Comparison of ENCODE assay signal across 9 mouse cellular contexts in genomic region chr4:135314419-135314832, GRCm38 (mm10). TPM values are rescaled to one million over a fixed set of nuclear protein-coding genes. Genes with fewer than 3 reads are reported as not detected.
DNase-seq lines count a peak whose midpoint lies in the region; ATAC-seq and TF ChIP-seq lines count a peak whose summit lies in the region.
"Had no signal": no experiment of that assay in that cellular context is flagged by ENCODE, and none has a peak within 500 bp of the region (broad histone marks: within the 10 kb centered on the region; RNA-seq: fewer than 3 reads in every experiment).

No protein-coding gene starts in this region.

- H3K9ac ChIP-seq in stomach, embryonic 15.5 days, result no peak overlapping the region
- no peak overlapping the region for H3K9ac ChIP-seq in stomach, postnatal 0 days (ENCODE audit: low read length)
- H3K9ac ChIP-seq in liver, embryonic 12.5 days, result peak overlapping the region; percentile 68

- H3K9me3 ChIP-seq in stomach, embryonic 15.5 days, result no peaks in the 10 kb centered on the region
- H3K9me3 ChIP-seq in stomach, postnatal 0 days (ENCODE audit: control insufficient read depth, low read length), result no peaks in the 10 kb centered on the region
- peaks cover 7% of the 10 kb centered on the region for H3K9me3 ChIP-seq in liver, embryonic 12.5 days (replicated peaks)
- H3K9me3 ChIP-seq in embryonic facial prominence, embryonic 10.5 days, result peaks cover 10% of the 10 kb centered on the region; the same call in 1 of the 2 replicates

- no peak overlapping the region for H3K4me2 ChIP-seq in stomach, embryonic 15.5 days
- no peak overlapping the region for H3K4me2 ChIP-seq in stomach, postnatal 0 days (replicated peaks; ENCODE audit: low read depth)
- H3K4me2 ChIP-seq in liver, embryonic 12.5 days, result peak overlapping the region; percentile 73

- no peaks in the 10 kb centered on the region for H3K27me3 ChIP-seq in stomach, embryonic 15.5 days (replicated peaks)
- H3K27me3 ChIP-seq in stomach, postnatal 0 days (ENCODE audit: control insufficient read depth, insufficient read depth, low read length), result no peaks in the 10 kb centered on the region
- no peaks in the 10 kb centered on the region for H3K27me3 ChIP-seq in liver, embryonic 12.5 days (replicated peaks)
- no peaks in the 10 kb centered on the region for H3K27me3 ChIP-seq in embryonic facial prominence, embryonic 10.5 days (replicated peaks; ENCODE audit: low read depth, poor library complexity, severe bottlenecking)
- H3K27me3 ChIP-seq: Patski had no signal

- peak; percentile 53; the same call in 1 of the 2 replicates for ATAC-seq in stomach, embryonic 15.5 days (ENCODE audit: insufficient read depth, low FRiP score, low read depth)
- ATAC-seq in stomach, postnatal 0 days (ENCODE audit: low FRiP score, low TSS enrichment), result no peak
- ATAC-seq in erythroblast, adult 5-6 weeks (replicated peaks; ENCODE audit: low FRiP score, poor library complexity, severe bottlenecking), result peak; percentile 41
- peak; percentile 81 for ATAC-seq in liver, embryonic 12.5 days
- ATAC-seq: Patski had no signal

- DNase-seq in stomach, postnatal 0 days (ENCODE audit: low spot score), result no peak
- no peak for DNase-seq in thymus, postnatal 36 days
- DNase-seq in cerebellum, adult 11 months, result no peak
- no peak for DNase-seq in embryonic facial prominence, embryonic 10.5 days (ENCODE audit: low spot score)

- H3K4me3 ChIP-seq in stomach, embryonic 15.5 days (replicated peaks), result no peak overlapping the region
- H3K4me3 ChIP-seq in stomach, postnatal 0 days (ENCODE audit: low read depth, low read length), result no peak overlapping the region
- H3K4me3 ChIP-seq in liver, embryonic 12.5 days, result peak overlapping the region; percentile 41
- H3K4me3 ChIP-seq in embryonic facial prominence, embryonic 10.5 days, result no peak overlapping the region
- H3K4me3 ChIP-seq: midbrain, embryonic 10.5 days had no signal

- H3K36me3 ChIP-seq in stomach, embryonic 15.5 days, result peaks cover 32% of the 10 kb centered on the region
- H3K36me3 ChIP-seq in stomach, postnatal 0 days (ENCODE audit: control insufficient read depth, insufficient read depth, low read length), result peaks cover 2% of the 10 kb centered on the region; the same call in 1 of the 2 replicates
- H3K36me3 ChIP-seq in liver, embryonic 12.5 days, result peaks cover 49% of the 10 kb centered on the region
- peaks cover 54% of the 10 kb centered on the region for H3K36me3 ChIP-seq in embryonic facial prominence, embryonic 10.5 days (replicated peaks)

- WGBS in stomach, embryonic 15.5 days, result 73% methylated on average over 11 of the region's 11 CpGs
- WGBS in stomach, postnatal 0 days, result 80% methylated on average over 11 of the region's 11 CpGs
- 24% methylated on average over 11 of the region's 11 CpGs for WGBS in liver, embryonic 12.5 days (ENCODE audit: insufficient replicate concordance)
- WGBS in embryonic facial prominence, embryonic 10.5 days, result 85% methylated on average over 11 of the region's 11 CpGs

- H3K4me1 ChIP-seq in stomach, embryonic 15.5 days, result peaks cover 21% of the 10 kb centered on the region
- H3K4me1 ChIP-seq in stomach, postnatal 0 days (replicated peaks; ENCODE audit: control insufficient read depth, insufficient read depth), result no peaks in the 10 kb centered on the region; the same call in 1 of the 2 replicates
- peaks cover 57% of the 10 kb centered on the region for H3K4me1 ChIP-seq in liver, embryonic 12.5 days
- peaks cover 23% of the 10 kb centered on the region for H3K4me1 ChIP-seq in embryonic facial prominence, embryonic 10.5 days

- no peak for TF ChIP-seq EP300 in stomach, postnatal 0 days (optimal IDR thresholded peaks at IDR 0.05)

- H3K27ac ChIP-seq in stomach, embryonic 15.5 days, result no peak overlapping the region
- no peak overlapping the region for H3K27ac ChIP-seq in stomach, postnatal 0 days (replicated peaks)
- H3K27ac ChIP-seq in liver, embryonic 12.5 days, result peak overlapping the region; percentile 95
- H3K27ac ChIP-seq in embryonic facial prominence, embryonic 10.5 days (replicated peaks), result no peak overlapping the region
- H3K27ac ChIP-seq: midbrain, embryonic 10.5 days had no signal

- TF ChIP-seq CTCF in stomach, postnatal 0 days (IDR thresholded peaks at IDR 0.05; ENCODE audit: low read depth), result no peak

RNA-seq across cellular contexts. Expression of gene Srrm1, which starts 38.7 kb away (rescaled TPM):
- 226 and 233 TPM in 2 replicates for polyA plus RNA-seq in stomach, embryonic 15.5 days (2015; fragmentation: Nextera tagmentation; extraction: Ambion mirVana)
- polyA plus RNA-seq in stomach, postnatal 0 days (2015; fragmentation: Nextera tagmentation; extraction: Ambion mirVana), result 95.9 and 108 TPM in 2 replicates
- 63.4 and 116 TPM in 2 replicates for total RNA-seq in erythroblast, adult 5-6 weeks (2015; ENCODE audit: low replicate concordance)
- 91.7 and 120 TPM in 2 replicates for total RNA-seq in erythroblast, adult 5-6 weeks (2017; ENCODE audit: low replicate concordance)
- polyA plus RNA-seq in liver, embryonic 12.5 days (2016; fragmentation: Nextera tagmentation; extraction: Ambion mirVana), result 170 and 173 TPM in 2 replicates
- 240 and 247 TPM in 2 replicates for polyA plus RNA-seq in embryonic facial prominence, embryonic 10.5 days (2016; fragmentation: Nextera tagmentation; extraction: Ambion mirVana)

RNA-seq across cellular contexts. Expression of gene Clic4, which starts 41.8 kb away (rescaled TPM):
- polyA plus RNA-seq in stomach, embryonic 15.5 days (2015; fragmentation: Nextera tagmentation; extraction: Ambion mirVana), result 141 and 144 TPM in 2 replicates
- polyA plus RNA-seq in stomach, postnatal 0 days (2015; fragmentation: Nextera tagmentation; extraction: Ambion mirVana), result 69.2 and 73.6 TPM in 2 replicates
- total RNA-seq in erythroblast, adult 5-6 weeks (2015; ENCODE audit: low replicate concordance), result 24.6 and 29.9 TPM in 2 replicates
- 35.4 and 44.6 TPM in 2 replicates for total RNA-seq in erythroblast, adult 5-6 weeks (2017; ENCODE audit: low replicate concordance)
- polyA plus RNA-seq in liver, embryonic 12.5 days (2016; fragmentation: Nextera tagmentation; extraction: Ambion mirVana), result 161 and 169 TPM in 2 replicates
- polyA plus RNA-seq in embryonic facial prominence, embryonic 10.5 days (2016; fragmentation: Nextera tagmentation; extraction: Ambion mirVana), result 207 and 211 TPM in 2 replicates
